Mouse (Mus musculus): ENCODE results near the gene Eif2b5. TPM values are rescaled to one million over a fixed set of nuclear protein-coding genes. Genes with fewer than 3 reads are reported as not detected.
"Not testable (repeated sequence)": the region's sequence is repeated elsewhere in the genome, so short reads cannot be mapped to it uniquely, and the experiment has no call there.

Eif2b5 gene
- total and polyA plus RNA-seq, 2 experiments from 2014 or later, result 77.6 to 91.3 TPM

- WGBS, result 71% methylated on average over 1 of the region's 1 CpGs
Observed at GRCm38 (mm10) chr16:20471686-20472085, 26.9 kb upstream of the Eif2b5 start.

GRCm38 (mm10) chr16:20473748-20474147, 24.9 kb upstream of the Eif2b5 start:
- Histone ChIP-seq H3K36me3 (ENCODE audit: insufficient read depth) (no peaks in the 10 kb centered on the region), H3K4me1 (ENCODE audit: insufficient read depth) (no peaks in the 10 kb centered on the region), H3K27me3 (ENCODE audit: insufficient read depth, low read length) (no peaks in the 10 kb centered on the region), H3K27ac (ENCODE audit: low read depth, low read length) (no peak overlapping the region), H3K9ac (no peak overlapping the region), H3K4me3 (ENCODE audit: low read depth, low read length) (no peak overlapping the region), H3K4me2 (ENCODE audit: low read depth) (no peak overlapping the region), H3K9me3 (ENCODE audit: low read length) (no peaks in the 10 kb centered on the region)
- DNase-seq (no peak), ATAC-seq (no peak)
- TF ChIP-seq CTCF (IDR thresholded peaks at IDR 0.05; ENCODE audit: low read depth), result no peak
- 65% methylated on average over 1 of the region's 1 CpGs for WGBS

More at GRCm38 (mm10) chr16:20471686-20472085, 26.9 kb upstream of the Eif2b5 start:
- Histone ChIP-seq H3K27me3 (ENCODE audit: insufficient read depth, low read length) (no peaks in the 10 kb centered on the region), H3K27ac (ENCODE audit: low read depth, low read length) (no peak overlapping the region), H3K36me3 (ENCODE audit: insufficient read depth) (no peaks in the 10 kb centered on the region), H3K4me2 (ENCODE audit: low read depth) (no peak overlapping the region), H3K4me1 (ENCODE audit: insufficient read depth) (no peaks in the 10 kb centered on the region), H3K9me3 (ENCODE audit: low read length) (no peaks in the 10 kb centered on the region), H3K9ac (no peak overlapping the region), H3K4me3 (ENCODE audit: low read depth, low read length) (no peak overlapping the region)
- ATAC-seq, result no peak
- no peak for DNase-seq
- TF ChIP-seq CTCF (IDR thresholded peaks at IDR 0.05; ENCODE audit: low read depth), result no peak

- H3K9me3 ChIP-seq (ENCODE audit: low read length), result no peaks in the 10 kb centered on the region
- no peaks in the 10 kb centered on the region for H3K27me3 ChIP-seq (ENCODE audit: insufficient read depth, low read length)
- 93% methylated on average over 8 of the region's 8 CpGs for WGBS
- ATAC-seq, result no peak
- no peak overlapping the region for H3K9ac ChIP-seq
- DNase-seq, result no peak
- H3K4me1 ChIP-seq (ENCODE audit: insufficient read depth), result no peaks in the 10 kb centered on the region
- no peak overlapping the region for H3K4me3 ChIP-seq (ENCODE audit: low read depth, low read length)
- no peak for TF ChIP-seq CTCF (IDR thresholded peaks at IDR 0.05; ENCODE audit: low read depth)
- H3K36me3 ChIP-seq (ENCODE audit: insufficient read depth), result no peaks in the 10 kb centered on the region
- no peak overlapping the region for H3K27ac ChIP-seq (ENCODE audit: low read depth, low read length)
- no peak overlapping the region for H3K4me2 ChIP-seq (ENCODE audit: low read depth)
Observed at GRCm38 (mm10) chr16:20474211-20474610, 24.4 kb upstream of the Eif2b5 start.

- ATAC-seq (no peak), DNase-seq (no peak)
- no peaks in the 10 kb centered on the region for H3K4me1 ChIP-seq (ENCODE audit: insufficient read depth)
- H3K4me3 ChIP-seq (ENCODE audit: low read depth, low read length), result no peak overlapping the region
- no peaks in the 10 kb centered on the region for H3K27me3 ChIP-seq (ENCODE audit: insufficient read depth, low read length)
- TF ChIP-seq CTCF (IDR thresholded peaks at IDR 0.05; ENCODE audit: low read depth), result no peak
- H3K27ac ChIP-seq (ENCODE audit: low read depth, low read length), result no peak overlapping the region
- 88% methylated on average over 6 of the region's 6 CpGs for WGBS
- no peaks in the 10 kb centered on the region for H3K36me3 ChIP-seq (ENCODE audit: insufficient read depth)
- H3K9me3 ChIP-seq (ENCODE audit: low read length), result no peaks in the 10 kb centered on the region
- H3K9ac ChIP-seq, result no peak overlapping the region
- no peak overlapping the region for H3K4me2 ChIP-seq (ENCODE audit: low read depth)
Observed at GRCm38 (mm10) chr16:20474786-20475185, 23.8 kb upstream of the Eif2b5 start.

GRCm38 (mm10) chr16:20475335-20475734, 23.3 kb upstream of the Eif2b5 start:
- Histone ChIP-seq H3K9me3 (ENCODE audit: low read length) (no peaks in the 10 kb centered on the region), H3K4me3 (ENCODE audit: low read depth, low read length) (no peak overlapping the region), H3K9ac (no peak overlapping the region), H3K27ac (ENCODE audit: low read depth, low read length) (no peak overlapping the region), H3K4me2 (ENCODE audit: low read depth) (no peak overlapping the region), H3K36me3 (ENCODE audit: insufficient read depth) (no peaks in the 10 kb centered on the region), H3K27me3 (ENCODE audit: insufficient read depth, low read length) (no peaks in the 10 kb centered on the region), H3K4me1 (ENCODE audit: insufficient read depth) (no peaks in the 10 kb centered on the region)
- DNase-seq (no peak), ATAC-seq (no peak)
- no peak for TF ChIP-seq CTCF (IDR thresholded peaks at IDR 0.05; ENCODE audit: low read depth)
- WGBS, result 86% methylated on average over 1 of the region's 1 CpGs

- no peaks in the 10 kb centered on the region for H3K9me3 ChIP-seq (ENCODE audit: low read length)
- no peak overlapping the region for H3K4me2 ChIP-seq (ENCODE audit: low read depth)
- H3K27ac ChIP-seq (ENCODE audit: low read depth, low read length), result no peak overlapping the region
- H3K4me3 ChIP-seq (ENCODE audit: low read depth, low read length), result no peak overlapping the region
- no peak overlapping the region for H3K9ac ChIP-seq
- no peaks in the 10 kb centered on the region for H3K27me3 ChIP-seq (ENCODE audit: insufficient read depth, low read length)
- ATAC-seq (no peak), DNase-seq (no peak)
- no peaks in the 10 kb centered on the region for H3K4me1 ChIP-seq (ENCODE audit: insufficient read depth)
- 25% methylated on average over 1 of the region's 1 CpGs for WGBS
- no peaks in the 10 kb centered on the region for H3K36me3 ChIP-seq (ENCODE audit: insufficient read depth)
- no peak for TF ChIP-seq CTCF (IDR thresholded peaks at IDR 0.05; ENCODE audit: low read depth)
Observed at GRCm38 (mm10) chr16:20476857-20477256, 21.8 kb upstream of the Eif2b5 start.

- ATAC-seq (no peak), DNase-seq (no peak)
- Histone ChIP-seq H3K9ac (no peak overlapping the region), H3K36me3 (ENCODE audit: insufficient read depth) (no peaks in the 10 kb centered on the region), H3K9me3 (ENCODE audit: low read length) (no peaks in the 10 kb centered on the region), H3K4me2 (ENCODE audit: low read depth) (no peak overlapping the region), H3K4me1 (ENCODE audit: insufficient read depth) (no peaks in the 10 kb centered on the region), H3K27me3 (ENCODE audit: insufficient read depth, low read length) (no peaks in the 10 kb centered on the region), H3K4me3 (ENCODE audit: low read depth, low read length) (no peak overlapping the region), H3K27ac (ENCODE audit: low read depth, low read length) (no peak overlapping the region)
- 41% methylated on average over 3 of the region's 3 CpGs for WGBS
- no peak for TF ChIP-seq CTCF (IDR thresholded peaks at IDR 0.05; ENCODE audit: low read depth)
Observed at GRCm38 (mm10) chr16:20477270-20477669, 21.3 kb upstream of the Eif2b5 start.

GRCm38 (mm10) chr16:20478504-20478903, 20.1 kb upstream of the Eif2b5 start:
- no peak overlapping the region for H3K4me3 ChIP-seq (ENCODE audit: low read depth, low read length)

GRCm38 (mm10) chr16:20479026-20479760, 19.4 kb upstream of the Eif2b5 start:
- not testable (repeated sequence) for H3K27me3 ChIP-seq (ENCODE audit: insufficient read depth, low read length); H3K4me3 ChIP-seq (ENCODE audit: low read depth, low read length); DNase-seq; H3K9ac ChIP-seq; ATAC-seq; H3K9me3 ChIP-seq (ENCODE audit: low read length); H3K4me1 ChIP-seq (ENCODE audit: insufficient read depth); H3K4me2 ChIP-seq (ENCODE audit: low read depth); H3K36me3 ChIP-seq (ENCODE audit: insufficient read depth); H3K27ac ChIP-seq (ENCODE audit: low read depth, low read length)
- WGBS, result 96% methylated on average over 12 of the region's 12 CpGs

More at GRCm38 (mm10) chr16:20478504-20478903, 20.1 kb upstream of the Eif2b5 start:
- WGBS, result 86% methylated on average over 2 of the region's 2 CpGs
- H3K27me3 ChIP-seq (ENCODE audit: insufficient read depth, low read length), result no peaks in the 10 kb centered on the region
- no peak overlapping the region for H3K9ac ChIP-seq
- no peaks in the 10 kb centered on the region for H3K4me1 ChIP-seq (ENCODE audit: insufficient read depth)
- no peak for ATAC-seq
- no peak overlapping the region for H3K27ac ChIP-seq (ENCODE audit: low read depth, low read length)
- no peak for TF ChIP-seq CTCF (IDR thresholded peaks at IDR 0.05; ENCODE audit: low read depth)
- no peak for DNase-seq
- no peak overlapping the region for H3K4me2 ChIP-seq (ENCODE audit: low read depth)
- H3K9me3 ChIP-seq (ENCODE audit: low read length), result no peaks in the 10 kb centered on the region
- no peaks in the 10 kb centered on the region for H3K36me3 ChIP-seq (ENCODE audit: insufficient read depth)
